Mouse (Mus musculus) hindbrain, embryonic 12.5 days (tissue): Measurements from ENCODE around the gene Ldlrad2. TPM values are rescaled to one million over a fixed set of nuclear protein-coding genes. Genes with fewer than 3 reads are reported as not detected.

Source experiments
- ATAC-seq: fragments of 200-750 bp; cut with Nextera tagmentation; 2 replicates; pipeline ENCODE4 v1.8.0; 2017; ENCODE audit warnings: moderate TSS enrichment; ENCODE audit not compliant: low FRiP score
- H3K27ac ChIP-seq: fragments of 300-500 bp; sonication (generic); 2 replicates; pipeline ENCODE4 v1.5.1; 2016; ENCODE audit warnings: mild to moderate bottlenecking
- H3K27me3 ChIP-seq: fragments of 300-500 bp; sonication (generic); 2 replicates; pipeline ENCODE4 v1.6.1; 2016; ENCODE audit warnings: mild to moderate bottlenecking
- H3K36me3 ChIP-seq: fragments of 300-500 bp; sonication (generic); 2 replicates; pipeline ENCODE4 v1.6.1; 2016; ENCODE audit warnings: mild to moderate bottlenecking
- H3K4me1 ChIP-seq: fragments of 300-500 bp; sonication (generic); 2 replicates; pipeline ENCODE4 v1.6.1; 2016
- H3K4me2 ChIP-seq: fragments of 300-500 bp; sonication (generic); replicated peaks from 2 replicates; pipeline ENCODE4 v1.6.1; 2016; ENCODE audit warnings: mild to moderate bottlenecking
- H3K4me3 ChIP-seq: fragments of 300-500 bp; sonication (generic); 2 replicates; pipeline ENCODE4 v1.5.1; 2016; ENCODE audit warnings: mild to moderate bottlenecking
- H3K9ac ChIP-seq: fragments of 300-500 bp; sonication (generic); 2 replicates; pipeline ENCODE4 v1.6.1; 2016; ENCODE audit warnings: mild to moderate bottlenecking, moderate library complexity
- H3K9me3 ChIP-seq: fragments of 300-500 bp; sonication (generic); replicated peaks from 2 replicates; pipeline ENCODE4 v1.6.1; 2016; ENCODE audit warnings: mild to moderate bottlenecking
- WGBS: fragments of 180-500 bp; shearing (Covaris S2); methylation state at CpG from one replicate; pipeline ENCODE4 v1.1.7; 2016; 5-methylcytosine and 5-hydroxymethylcytosine counted together
- microRNA-seq: library from miRNA; unstranded; fragments of <30 nt; microRNA quantifications from one replicate; pipeline ENCODE4, GENCODE M21; 2017
- polyA plus RNA-seq: library from polyadenylated mRNA; unstranded; fragments of >200 nt; fragmentation: Nextera tagmentation; extraction: Ambion mirVana; gene quantifications from 2 replicates; pipeline ENCODE4 v1.2.1, GENCODE M21; 2016

Ldlrad2 gene
- polyA plus RNA-seq, 1 experiment from 2014 or later = not detected

DNA sequence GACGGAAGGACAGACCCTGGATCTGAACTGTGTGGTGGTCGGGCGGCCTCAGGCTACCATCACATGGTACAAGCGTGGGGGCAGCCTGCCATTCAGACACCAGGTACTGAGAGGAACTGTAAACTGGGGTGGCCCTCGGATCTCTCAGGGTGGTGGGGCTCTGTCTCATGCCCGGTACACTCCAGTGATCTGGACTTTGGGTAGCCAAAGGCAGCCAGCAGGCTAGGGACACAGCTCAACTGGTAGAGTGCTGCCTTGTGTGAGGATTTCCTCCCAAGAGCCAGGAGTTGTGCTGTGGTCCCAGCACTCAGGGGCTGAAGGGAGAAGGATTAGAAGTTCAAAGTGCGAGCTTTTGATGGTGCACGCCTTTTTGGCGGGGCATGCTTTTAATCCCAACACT is 28.8 kb downstream of the Ldlrad2 start:
- WGBS = 94% methylated on average over 9 of the region's 9 CpGs
- no peaks in the 10 kb centered on the region for H3K9me3 ChIP-seq
- H3K36me3 ChIP-seq = peaks cover 36% of the 10 kb centered on the region; the same call in 1 of the 2 replicates
- no peak for ATAC-seq
- no peaks in the 10 kb centered on the region for H3K4me1 ChIP-seq
- no peak overlapping the region for H3K27ac ChIP-seq
- H3K27me3 ChIP-seq = no peaks in the 10 kb centered on the region
- H3K4me3 ChIP-seq = no peak overlapping the region
- H3K4me2 ChIP-seq = no peak overlapping the region
- H3K9ac ChIP-seq = no peak overlapping the region

- Histone ChIP-seq H3K36me3 (peaks cover 42% of the 10 kb centered on the region; the same call in 1 of the 2 replicates), H3K4me1 (no peaks in the 10 kb centered on the region), H3K27ac (no peak overlapping the region), H3K9ac (no peak overlapping the region), H3K27me3 (no peaks in the 10 kb centered on the region), H3K4me2 (no peak overlapping the region), H3K4me3 (no peak overlapping the region), H3K9me3 (no peaks in the 10 kb centered on the region)
- no peak for ATAC-seq
- WGBS = 92% methylated on average over 10 of the region's 10 CpGs
Measured at GRCm38 (mm10) chr4:137542968-137543367, 31.4 kb downstream of the Ldlrad2 start.

GRCm38 (mm10) chr4:137540356-137540755 is 34.0 kb downstream of the Ldlrad2 start:
- H3K36me3 ChIP-seq = peaks cover 30% of the 10 kb centered on the region; the same call in 1 of the 2 replicates
- 69% methylated on average over 14 of the region's 14 CpGs for WGBS
- no peaks in the 10 kb centered on the region for H3K4me1 ChIP-seq

DNA sequence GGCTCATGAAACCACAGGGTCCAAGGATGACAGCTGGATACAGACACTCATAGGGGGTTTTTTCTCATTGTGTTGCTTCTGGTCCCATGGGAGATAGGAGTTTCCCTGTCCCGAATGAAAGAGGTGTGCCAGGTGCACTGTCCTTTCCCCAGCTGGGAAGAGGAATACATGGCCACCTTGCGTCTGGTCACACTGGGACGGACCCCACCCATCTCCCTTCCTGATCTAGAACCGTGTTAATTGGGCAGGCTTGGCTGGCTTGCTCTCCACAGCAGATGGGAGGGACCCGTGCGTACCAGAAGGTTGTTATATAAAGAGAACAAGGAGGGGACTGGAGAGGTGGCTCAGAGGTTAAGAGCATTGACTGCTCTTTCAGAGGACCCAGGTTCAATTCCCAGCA is 46.5 kb downstream of the Ldlrad2 start:
- no peak overlapping the region for H3K4me2 ChIP-seq
- no peaks in the 10 kb centered on the region for H3K27me3 ChIP-seq
- H3K27ac ChIP-seq = no peak overlapping the region
- H3K36me3 ChIP-seq = peaks cover 22% of the 10 kb centered on the region
- H3K9ac ChIP-seq = no peak overlapping the region
- ATAC-seq = no peak
- no peak overlapping the region for H3K4me3 ChIP-seq
- WGBS = 84% methylated on average over 6 of the region's 6 CpGs
- H3K9me3 ChIP-seq = no peaks in the 10 kb centered on the region
- H3K4me1 ChIP-seq = no peaks in the 10 kb centered on the region

More at GRCm38 (mm10) chr4:137540356-137540755, 34.0 kb downstream of the Ldlrad2 start:
- Histone ChIP-seq H3K27ac (no peak overlapping the region), H3K4me3 (no peak overlapping the region), H3K4me2 (no peak overlapping the region), H3K9me3 (no peaks in the 10 kb centered on the region), H3K27me3 (no peaks in the 10 kb centered on the region), H3K9ac (no peak overlapping the region)
- ATAC-seq = no peak

DNA sequence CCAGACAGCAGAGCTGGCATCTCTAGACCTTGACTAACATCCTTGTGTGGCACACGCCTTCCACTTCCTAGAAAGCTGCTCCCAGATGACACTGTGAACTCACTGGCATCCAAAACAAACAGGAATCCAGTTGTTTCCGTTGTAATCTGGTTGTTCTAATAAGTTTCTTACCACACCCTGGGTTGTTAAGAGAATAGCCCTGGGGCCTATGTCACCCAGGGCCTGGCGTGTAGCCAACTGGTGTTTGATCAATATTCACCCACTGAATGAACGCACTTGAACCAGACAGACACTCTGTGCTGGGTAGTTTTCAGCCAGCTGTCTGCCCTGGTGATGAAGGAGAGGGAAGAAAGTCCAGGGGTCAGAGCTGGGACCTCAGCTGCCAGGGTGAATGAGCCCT is 47.0 kb downstream of the Ldlrad2 start:
- H3K36me3 ChIP-seq = peaks cover 24% of the 10 kb centered on the region
- 68% methylated on average over 4 of the region's 4 CpGs for WGBS
- H3K4me2 ChIP-seq = no peak overlapping the region
- no peak overlapping the region for H3K9ac ChIP-seq
- no peaks in the 10 kb centered on the region for H3K27me3 ChIP-seq
- no peak overlapping the region for H3K27ac ChIP-seq
- no peak for ATAC-seq
- H3K4me1 ChIP-seq = no peaks in the 10 kb centered on the region
- no peaks in the 10 kb centered on the region for H3K9me3 ChIP-seq
- no peak overlapping the region for H3K4me3 ChIP-seq

- no peak overlapping the region for H3K27ac ChIP-seq
- H3K9me3 ChIP-seq = no peaks in the 10 kb centered on the region
- H3K4me2 ChIP-seq = no peak overlapping the region
- peaks cover 33% of the 10 kb centered on the region for H3K36me3 ChIP-seq
- no peaks in the 10 kb centered on the region for H3K4me1 ChIP-seq
- 100% methylated on average over 1 of the region's 1 CpGs for WGBS
- no peaks in the 10 kb centered on the region for H3K27me3 ChIP-seq
- no peak overlapping the region for H3K9ac ChIP-seq
- ATAC-seq = no peak
- H3K4me3 ChIP-seq = no peak overlapping the region
Measured at GRCm38 (mm10) chr4:137525426-137525825, 48.9 kb downstream of the Ldlrad2 start.

Small RNA genes within 50 kb of the gene (microRNA-seq; reads per million reads assigned to microRNA genes)
- gene Mir7018 = 1.4 reads per million

Other genes with a start within 250 kb of the Ldlrad2 start
- gene Cdc42, start 216.8 kb downstream of the Ldlrad2 start, polyA plus RNA-seq = 666 and 694 TPM in 2 replicates
- not detected in 2 replicates for gene Cela3a, start 164.8 kb downstream of the Ldlrad2 start, polyA plus RNA-seq
- not detected in 2 replicates for gene Cela3b, start 144.0 kb downstream of the Ldlrad2 start, polyA plus RNA-seq
- not detected in 2 replicates for gene 1700013G24Rik, start 121.3 kb downstream of the Ldlrad2 start, polyA plus RNA-seq
- gene Hspg2, start 105.8 kb downstream of the Ldlrad2 start, polyA plus RNA-seq = 14.7 and 15.0 TPM in 2 replicates
- gene Usp48, start 19.2 kb upstream of the Ldlrad2 start, polyA plus RNA-seq = 85.9 and 86.7 TPM in 2 replicates
- 17.1 and 19.8 TPM in 2 replicates for gene Rap1gap, start 90.2 kb upstream of the Ldlrad2 start, polyA plus RNA-seq
- 13.6 and 15.9 TPM in 2 replicates for gene Alpl, start 221.8 kb upstream of the Ldlrad2 start, polyA plus RNA-seq